Mouse (Mus musculus): ENCODE results near the gene Cpsf6. TPM values are rescaled to one million over a fixed set of nuclear protein-coding genes. Genes with fewer than 3 reads are reported as not detected.

The Cpsf6 gene
- polyA plus RNA-seq, 1 experiment from 2014 or later = 89.7 TPM

- H3K4me2 ChIP-seq (ENCODE audit: low read depth, low read length) = no peak overlapping the region
- H3K4me1 ChIP-seq (ENCODE audit: control insufficient read depth, insufficient read depth, low read length) = peaks cover 2% of the 10 kb centered on the region; the same call in 1 of the 2 replicates
- no peak overlapping the region for H3K27ac ChIP-seq (ENCODE audit: low read length)
- H3K36me3 ChIP-seq (ENCODE audit: control insufficient read depth, insufficient read depth) = no peaks in the 10 kb centered on the region
- H3K9ac ChIP-seq (ENCODE audit: low read length) = no peak overlapping the region
- H3K27me3 ChIP-seq (ENCODE audit: control insufficient read depth, insufficient read depth, low read length) = no peaks in the 10 kb centered on the region; the same call in 1 of the 2 replicates
- no peak for ATAC-seq (replicated peaks; ENCODE audit: extremely low read depth, insufficient read depth, low FRiP score)
- no peaks in the 10 kb centered on the region for H3K9me3 ChIP-seq (replicated peaks; ENCODE audit: control insufficient read depth, low read length)
- H3K4me3 ChIP-seq (ENCODE audit: low read length) = no peak overlapping the region
- 58% methylated on average over 21 of the region's 21 CpGs for WGBS
Observed at GRCm38 (mm10) chr10:117409373-117410354, 29.8 kb upstream of the Cpsf6 start.

- H3K4me2 ChIP-seq (ENCODE audit: low read depth, low read length) = no peak overlapping the region
- no peaks in the 10 kb centered on the region; the same call in 1 of the 2 replicates for H3K27me3 ChIP-seq (ENCODE audit: control insufficient read depth, insufficient read depth, low read length)
- H3K27ac ChIP-seq (ENCODE audit: low read length) = no peak overlapping the region
- no peak for ATAC-seq (replicated peaks; ENCODE audit: extremely low read depth, insufficient read depth, low FRiP score)
- peaks cover 2% of the 10 kb centered on the region; the same call in 1 of the 2 replicates for H3K4me1 ChIP-seq (ENCODE audit: control insufficient read depth, insufficient read depth, low read length)
- H3K9me3 ChIP-seq (replicated peaks; ENCODE audit: control insufficient read depth, low read length) = no peaks in the 10 kb centered on the region
- 76% methylated on average over 7 of the region's 7 CpGs for WGBS
- H3K36me3 ChIP-seq (ENCODE audit: control insufficient read depth, insufficient read depth) = no peaks in the 10 kb centered on the region
- no peak overlapping the region for H3K4me3 ChIP-seq (ENCODE audit: low read length)
- H3K9ac ChIP-seq (ENCODE audit: low read length) = no peak overlapping the region
Observed at GRCm38 (mm10) chr10:117408545-117409372, 28.9 kb upstream of the Cpsf6 start.

- Histone ChIP-seq H3K9me3 (replicated peaks; ENCODE audit: control insufficient read depth, low read length) (no peaks in the 10 kb centered on the region), H3K27me3 (ENCODE audit: control insufficient read depth, insufficient read depth, low read length) (no peaks in the 10 kb centered on the region), H3K9ac (ENCODE audit: low read length) (no peak overlapping the region), H3K4me3 (ENCODE audit: low read length) (no peak overlapping the region), H3K4me2 (ENCODE audit: low read depth, low read length) (no peak overlapping the region), H3K36me3 (ENCODE audit: control insufficient read depth, insufficient read depth) (no peaks in the 10 kb centered on the region), H3K27ac (ENCODE audit: low read length) (no peak overlapping the region), H3K4me1 (ENCODE audit: control insufficient read depth, insufficient read depth, low read length) (peaks cover 2% of the 10 kb centered on the region; the same call in 1 of the 2 replicates)
- WGBS = 78% methylated on average over 4 of the region's 4 CpGs
- no peak for ATAC-seq (replicated peaks; ENCODE audit: extremely low read depth, insufficient read depth, low FRiP score)
Observed at GRCm38 (mm10) chr10:117407734-117408288, 28.0 kb upstream of the Cpsf6 start.

- ATAC-seq (replicated peaks; ENCODE audit: extremely low read depth, insufficient read depth, low FRiP score) = no peak
- Histone ChIP-seq H3K36me3 (ENCODE audit: control insufficient read depth, insufficient read depth) (no peaks in the 10 kb centered on the region), H3K9ac (ENCODE audit: low read length) (no peak overlapping the region), H3K27me3 (ENCODE audit: control insufficient read depth, insufficient read depth, low read length) (no peaks in the 10 kb centered on the region), H3K27ac (ENCODE audit: low read length) (no peak overlapping the region), H3K4me1 (ENCODE audit: control insufficient read depth, insufficient read depth, low read length) (peaks cover 2% of the 10 kb centered on the region; the same call in 1 of the 2 replicates), H3K4me3 (ENCODE audit: low read length) (no peak overlapping the region), H3K4me2 (ENCODE audit: low read depth, low read length) (no peak overlapping the region), H3K9me3 (replicated peaks; ENCODE audit: control insufficient read depth, low read length) (no peaks in the 10 kb centered on the region)
- 86% methylated on average over 8 of the region's 8 CpGs for WGBS
Observed at GRCm38 (mm10) chr10:117406843-117407733, 27.3 kb upstream of the Cpsf6 start.

GRCm38 (mm10) chr10:117406283-117406588, 26.4 kb upstream of the Cpsf6 start:
- Histone ChIP-seq H3K4me2 (ENCODE audit: low read depth, low read length) (no peak overlapping the region), H3K4me1 (ENCODE audit: control insufficient read depth, insufficient read depth, low read length) (no peaks in the 10 kb centered on the region), H3K36me3 (ENCODE audit: control insufficient read depth, insufficient read depth) (no peaks in the 10 kb centered on the region), H3K9me3 (replicated peaks; ENCODE audit: control insufficient read depth, low read length) (no peaks in the 10 kb centered on the region), H3K27me3 (ENCODE audit: control insufficient read depth, insufficient read depth, low read length) (no peaks in the 10 kb centered on the region), H3K9ac (ENCODE audit: low read length) (no peak overlapping the region), H3K4me3 (ENCODE audit: low read length) (no peak overlapping the region), H3K27ac (ENCODE audit: low read length) (no peak overlapping the region)
- no peak for ATAC-seq (replicated peaks; ENCODE audit: extremely low read depth, insufficient read depth, low FRiP score)
- WGBS = 81% methylated on average over 5 of the region's 5 CpGs

- ATAC-seq (replicated peaks; ENCODE audit: extremely low read depth, insufficient read depth, low FRiP score) = no peak
- Histone ChIP-seq H3K4me2 (ENCODE audit: low read depth, low read length) (no peak overlapping the region), H3K9me3 (replicated peaks; ENCODE audit: control insufficient read depth, low read length) (no peaks in the 10 kb centered on the region), H3K4me3 (ENCODE audit: low read length) (no peak overlapping the region), H3K36me3 (ENCODE audit: control insufficient read depth, insufficient read depth) (no peaks in the 10 kb centered on the region), H3K27ac (ENCODE audit: low read length) (no peak overlapping the region), H3K27me3 (ENCODE audit: control insufficient read depth, insufficient read depth, low read length) (no peaks in the 10 kb centered on the region), H3K9ac (ENCODE audit: low read length) (no peak overlapping the region), H3K4me1 (ENCODE audit: control insufficient read depth, insufficient read depth, low read length) (no peaks in the 10 kb centered on the region)
- WGBS = 73% methylated on average over 6 of the region's 6 CpGs
Observed at GRCm38 (mm10) chr10:117405526-117406282, 25.9 kb upstream of the Cpsf6 start.

- Histone ChIP-seq H3K27me3 (ENCODE audit: control insufficient read depth, insufficient read depth, low read length) (no peaks in the 10 kb centered on the region), H3K9me3 (replicated peaks; ENCODE audit: control insufficient read depth, low read length) (no peaks in the 10 kb centered on the region), H3K27ac (ENCODE audit: low read length) (no peak overlapping the region), H3K36me3 (ENCODE audit: control insufficient read depth, insufficient read depth) (no peaks in the 10 kb centered on the region), H3K9ac (ENCODE audit: low read length) (no peak overlapping the region), H3K4me2 (ENCODE audit: low read depth, low read length) (no peak overlapping the region), H3K4me1 (ENCODE audit: control insufficient read depth, insufficient read depth, low read length) (no peaks in the 10 kb centered on the region), H3K4me3 (ENCODE audit: low read length) (no peak overlapping the region)
- no peak for ATAC-seq (replicated peaks; ENCODE audit: extremely low read depth, insufficient read depth, low FRiP score)
- WGBS = 86% methylated on average over 6 of the region's 6 CpGs
Observed at GRCm38 (mm10) chr10:117404384-117404783, 24.6 kb upstream of the Cpsf6 start.
